Mouse (Mus musculus) brain, embryonic 14.5 days (tissue): ENCODE data around the gene Hspa1l.

Experiments used
- CTCF ChIP-seq: fragments of 200-500 bp; IDR thresholded peaks from 2 replicates; pipeline ENCODE4 v1.5.1; 2012; ENCODE audit warnings: inconsistent platforms, mild to moderate bottlenecking, moderate library complexity, borderline replicate concordance; ENCODE audit not compliant: insufficient read depth, insufficient read length; ENCODE audit errors: extremely low read depth
- POLR2A ChIP-seq: fragments of 200-500 bp; IDR thresholded peaks from 2 replicates; pipeline ENCODE4 v1.6.1; 2012; ENCODE audit warnings: mild to moderate bottlenecking, inconsistent platforms, borderline replicate concordance; ENCODE audit not compliant: poor library complexity, insufficient read depth, insufficient read length, severe bottlenecking; ENCODE audit errors: extremely low read depth

GRCm38 (mm10) chr17:34931061-34931734 lies 41.3 kb upstream of the Hspa1l start, which contains the start of gene Neu1:
- peak; percentile 70 for TF ChIP-seq CTCF
- TF ChIP-seq POLR2A = peak; percentile 27; the same call in 1 of the 2 replicates
